Mouse (Mus musculus): ENCODE measurements around the gene Rbbp4. TPM values are rescaled to one million over a fixed set of nuclear protein-coding genes. Genes with fewer than 3 reads are reported as not detected.

Rbbp4 gene
- polyA plus RNA-seq, 1 experiment = 137 TPM

GRCm38 (mm10) chr4:129266191-129266590 is 69.0 kb downstream of the Rbbp4 start:
- H3K4me3 ChIP-seq (ENCODE audit: insufficient read depth, low read length) = no peak overlapping the region
- TF ChIP-seq CTCF (IDR thresholded peaks at IDR 0.05; ENCODE audit: low read depth, low read length) (no peak), POLR2A (IDR thresholded peaks at IDR 0.05; ENCODE audit: borderline replicate concordance, low read depth, low read length) (no peak)
- peak overlapping the region; percentile 95 for H3K27ac ChIP-seq (ENCODE audit: insufficient read depth, low read depth, low read length)
- H3K4me1 ChIP-seq (ENCODE audit: control insufficient read depth, insufficient read depth, low read length) = peaks cover 73% of the 10 kb centered on the region

GRCm38 (mm10) chr4:129263225-129264021 is 71.7 kb downstream of the Rbbp4 start:
- Histone ChIP-seq H3K27ac (ENCODE audit: insufficient read depth, low read depth, low read length) (peak overlapping the region; percentile 98), H3K4me3 (ENCODE audit: insufficient read depth, low read length) (peak overlapping the region; percentile 42), H3K4me1 (ENCODE audit: control insufficient read depth, insufficient read depth, low read length) (peaks cover 65% of the 10 kb centered on the region)
- TF ChIP-seq POLR2A (IDR thresholded peaks at IDR 0.05; ENCODE audit: borderline replicate concordance, low read depth, low read length) (0 out of 2 replicates have a peak, but pooled peaks have one; percentile 6), CTCF (IDR thresholded peaks at IDR 0.05; ENCODE audit: low read depth, low read length) (no peak)

GRCm38 (mm10) chr4:129261196-129261595 is 74.0 kb downstream of the Rbbp4 start, which contains the start of gene C77080:
Gene C77080, minus strand, starts transcription at chr4:129261404.
- Histone ChIP-seq H3K27ac (ENCODE audit: insufficient read depth, low read depth, low read length) (peak within 1 kb of the TSS; percentile 13; the same call in 1 of the 2 replicates), H3K4me3 (ENCODE audit: insufficient read depth, low read length) (no peak within 1 kb of the TSS), H3K4me1 (ENCODE audit: control insufficient read depth, insufficient read depth, low read length) (peaks cover 52% of the 10 kb centered on the region)
- no peak for TF ChIP-seq CTCF (IDR thresholded peaks at IDR 0.05; ENCODE audit: low read depth, low read length)
- TF ChIP-seq POLR2A (IDR thresholded peaks at IDR 0.05; ENCODE audit: borderline replicate concordance, low read depth, low read length) = no peak

GRCm38 (mm10) chr4:129260678-129261077 is 74.5 kb downstream of the Rbbp4 start:
- no peak for TF ChIP-seq CTCF (IDR thresholded peaks at IDR 0.05; ENCODE audit: low read depth, low read length)
- Histone ChIP-seq H3K4me3 (ENCODE audit: insufficient read depth, low read length) (no peak overlapping the region), H3K27ac (ENCODE audit: insufficient read depth, low read depth, low read length) (no peak overlapping the region), H3K4me1 (ENCODE audit: control insufficient read depth, insufficient read depth, low read length) (peaks cover 53% of the 10 kb centered on the region)

- TF ChIP-seq POLR2A (IDR thresholded peaks at IDR 0.05; ENCODE audit: borderline replicate concordance, low read depth, low read length) (no peak), CTCF (IDR thresholded peaks at IDR 0.05; ENCODE audit: low read depth, low read length) (no peak)
- Histone ChIP-seq H3K4me1 (ENCODE audit: control insufficient read depth, insufficient read depth, low read length) (peaks cover 52% of the 10 kb centered on the region), H3K27ac (ENCODE audit: insufficient read depth, low read depth, low read length) (no peak overlapping the region), H3K4me3 (ENCODE audit: insufficient read depth, low read length) (no peak overlapping the region)
These were observed 76.1 kb downstream of the Rbbp4 start for GRCm38 (mm10) chr4:129259101-129259500.

Other genes starting within 250 kb of the Rbbp4 start
- not detected in 2 replicates for gene Tmem54, start 229.8 kb downstream of the Rbbp4 start, polyA plus RNA-seq (2012; ENCODE audit: insufficient read depth, insufficient read length, missing spikeins)
- gene Hpca, start 213.3 kb downstream of the Rbbp4 start, polyA plus RNA-seq (2012; ENCODE audit: insufficient read depth, insufficient read length, missing spikeins) = not detected in 2 replicates
- gene Fndc5, start 198.4 kb downstream of the Rbbp4 start, polyA plus RNA-seq (2012; ENCODE audit: insufficient read depth, insufficient read length, missing spikeins) = not detected in 2 replicates
- 25.9 and 26.8 TPM in 2 replicates for gene S100pbp, start 145.6 kb downstream of the Rbbp4 start, polyA plus RNA-seq (2012; ENCODE audit: insufficient read depth, insufficient read length, missing spikeins)
- gene Yars, start 145.6 kb downstream of the Rbbp4 start, polyA plus RNA-seq (2012; ENCODE audit: insufficient read depth, insufficient read length, missing spikeins) = 18.0 and 21.7 TPM in 2 replicates
- gene C77080, start 74.0 kb downstream of the Rbbp4 start, polyA plus RNA-seq (2012; ENCODE audit: insufficient read depth, insufficient read length, missing spikeins) = 5.0 and 6.3 TPM in 2 replicates
- gene Sync, start 47.8 kb downstream of the Rbbp4 start, polyA plus RNA-seq (2012; ENCODE audit: insufficient read depth, insufficient read length, missing spikeins) = not detected in 2 replicates
- gene Zbtb8os, start 325 bp upstream of the Rbbp4 start, polyA plus RNA-seq (2012; ENCODE audit: insufficient read depth, insufficient read length, missing spikeins) = 70.2 and 76.9 TPM in 2 replicates
- gene Zbtb8a, start 42.7 kb upstream of the Rbbp4 start, polyA plus RNA-seq (2012; ENCODE audit: insufficient read depth, insufficient read length, missing spikeins) = 3.6 and 4.4 TPM in 2 replicates
- gene Zbtb8b, start 105.5 kb upstream of the Rbbp4 start, polyA plus RNA-seq (2012; ENCODE audit: insufficient read depth, insufficient read length, missing spikeins) = not detected in 2 replicates
- gene Bsdc1, start 126.2 kb upstream of the Rbbp4 start, polyA plus RNA-seq (2012; ENCODE audit: insufficient read depth, insufficient read length, missing spikeins) = 37.3 and 42.3 TPM in 2 replicates
- gene Tssk3, start 155.7 kb upstream of the Rbbp4 start, polyA plus RNA-seq (2012; ENCODE audit: insufficient read depth, insufficient read length, missing spikeins) = not detected in 2 replicates
- not detected in 2 replicates for gene Fam229a, start 155.8 kb upstream of the Rbbp4 start, polyA plus RNA-seq (2012; ENCODE audit: insufficient read depth, insufficient read length, missing spikeins)
- gene Marcksl1, start 178.2 kb upstream of the Rbbp4 start, polyA plus RNA-seq (2012; ENCODE audit: insufficient read depth, insufficient read length, missing spikeins) = 157 and 166 TPM in 2 replicates
- gene Hdac1, start 207.3 kb upstream of the Rbbp4 start, polyA plus RNA-seq (2012; ENCODE audit: insufficient read depth, insufficient read length, missing spikeins) = 75.2 and 83.9 TPM in 2 replicates
- gene Lck, start 238.3 kb upstream of the Rbbp4 start, polyA plus RNA-seq (2012; ENCODE audit: insufficient read depth, insufficient read length, missing spikeins) = 0.68 TPM in 1 of 2 replicates, not detected in the other
- 1.2 and 2.6 TPM in 2 replicates for gene Fam167b, start 243.2 kb upstream of the Rbbp4 start, polyA plus RNA-seq (2012; ENCODE audit: insufficient read depth, insufficient read length, missing spikeins)